Comparison of ENCODE assay signal across 8 mouse cellular contexts in the genomic region with DNA sequence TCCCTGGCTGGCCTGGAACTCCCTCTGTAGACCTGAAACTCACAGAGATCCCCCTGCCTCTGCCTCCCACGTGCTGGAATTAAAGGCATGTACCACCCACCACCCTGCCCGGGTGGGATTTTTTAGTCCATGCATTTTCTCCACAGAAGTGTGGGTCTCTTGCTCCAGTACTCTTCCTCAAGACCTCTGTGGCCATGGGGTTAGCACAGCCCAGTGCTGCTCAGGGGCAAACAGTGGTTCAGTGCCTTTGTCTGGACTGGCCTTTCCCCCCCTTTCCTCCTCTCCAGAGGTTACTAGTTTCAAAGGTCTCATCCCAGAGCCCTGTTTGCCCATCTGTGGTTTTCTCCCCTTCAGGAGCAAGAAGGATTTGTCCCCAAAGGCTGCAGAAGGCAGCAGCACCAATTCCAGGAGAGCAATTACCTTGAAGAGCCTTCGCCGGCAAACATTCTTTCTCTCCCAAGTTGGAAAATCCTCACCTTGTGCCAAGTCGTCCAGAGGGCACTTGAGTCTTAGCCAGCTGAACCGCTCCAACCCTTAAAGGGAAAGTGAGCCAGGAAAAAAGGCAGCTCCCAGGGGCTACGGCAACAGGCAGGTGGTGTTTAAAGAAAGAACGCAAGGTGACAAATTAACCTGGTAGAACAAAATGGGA. TPM values are rescaled to one million over a fixed set of nuclear protein-coding genes. Genes with fewer than 3 reads are reported as not detected.
DNase-seq lines count a peak whose midpoint lies in the region; ATAC-seq lines count a peak whose summit lies in the region.

No protein-coding gene starts in this region.

- no peak for ATAC-seq in cerebellum, adult (ENCODE audit: insufficient number of reproducible peaks, low FRiP score, low TSS enrichment)

- DNase-seq in cerebellum, postnatal 10 days = peak; percentile 50 to 65
- DNase-seq in NIH3T3 (ENCODE audit: low read depth) = peak; percentile 53
- peak; percentile 54 for DNase-seq in heart, adult 8-10 months (ENCODE audit: low spot score)
- peak; percentile 88 to 92 for DNase-seq in kidney, postnatal 36 days
- DNase-seq in left cerebral cortex, adult 18-20 months (ENCODE audit: low spot score in 2 of 2) = no peak
- DNase-seq in MN1 (ENCODE audit: low spot score) = no peak
- no peak for DNase-seq in spleen, postnatal 36 days (ENCODE audit: low spot score in 2 of 2)

RNA-seq across cellular contexts. Expression of a gene that starts 45.1 kb away (rescaled TPM):
- total RNA-seq in heart, adult 8-10 months (2022) = 100 to 1,000 TPM; 113 to 148 (median 138) TPM
- total RNA-seq in left cerebral cortex, adult 18-20 months (2021) = 10 to 100 TPM; 39.4 to 39.8 TPM

RNA-seq across cellular contexts. Expression of a gene that starts 45.8 kb away (rescaled TPM):
- 10 to 100 TPM; 11.8 to 13.1 (median 12.8) TPM for total RNA-seq in heart, adult 8-10 months (2022)
- total RNA-seq in left cerebral cortex, adult 18-20 months (2021) = 10 to 100 TPM; 19.2 to 20.4 TPM

RNA-seq across cellular contexts. Expression of a gene that starts 57.2 kb away (rescaled TPM):
- total RNA-seq in heart, adult 8-10 months (2022) = not detected
- not detected for total RNA-seq in left cerebral cortex, adult 18-20 months (2021)

Comparison
In these comparisons a context has a peak if more than half of its experiments do, and no peak if none do; other contexts are left out.
1. DNase-seq: peak in cerebellum, postnatal 10 days (2 of 2), NIH3T3 (single experiment), heart, adult 8-10 months (single experiment) and kidney, postnatal 36 days (2 of 2); none in left cerebral cortex, adult 18-20 months (0 of 2), MN1 (single experiment) and spleen, postnatal 36 days (0 of 2).